ENCODE assay signal across 8 mouse cellular contexts in genomic region chr9:108093586-108093985, GRCm38 (mm10). TPM values are rescaled to one million over a fixed set of nuclear protein-coding genes. Genes with fewer than 3 reads are reported as not detected.
A peak's percentile ranks its signal among the peaks of the same experiment; 100 is the strongest.
DNase-seq lines count a peak whose midpoint lies in the region; ATAC-seq and TF ChIP-seq lines count a peak whose summit lies in the region.

No protein-coding gene starts in this region.

- H3K4me3 ChIP-seq in heart, embryonic 14.5 days (ENCODE audit: control insufficient read depth in 1 of 2, insufficient read depth in 1 of 2, low read depth in 1 of 2, low read length in 2 of 2) = peak overlapping the region; percentile 59 to 78
- H3K4me3 ChIP-seq in ES-E14 (ENCODE audit: insufficient read depth in 1 of 2, low read depth in 1 of 2, low read length in 2 of 2, poor library complexity in 1 of 2, severe bottlenecking in 1 of 2) = peak overlapping the region; percentile 76 to 99
- H3K4me3 ChIP-seq in forebrain, postnatal 0 days (ENCODE audit: low read depth, low read length) = peak overlapping the region; percentile 44
- peak overlapping the region; percentile 83 for H3K4me3 ChIP-seq in midbrain, embryonic 11.5 days (ENCODE audit: low read depth, low read length)

- peaks cover 8 to 30% of the 10 kb centered on the region in 2 experiments for H3K4me1 ChIP-seq in heart, embryonic 14.5 days (ENCODE audit: control insufficient read depth in 2 of 2, insufficient read depth in 2 of 2, low read length in 2 of 2)
- peaks cover 0 to 11% of the 10 kb centered on the region in 2 experiments; a peak in 2 of 4 replicates for H3K4me1 ChIP-seq in ES-E14 (ENCODE audit: control insufficient read depth in 2 of 2, insufficient read depth in 2 of 2, low read length in 2 of 2, poor library complexity in 1 of 2)
- H3K4me1 ChIP-seq in forebrain, postnatal 0 days (ENCODE audit: insufficient read depth) = no peaks in the 10 kb centered on the region
- H3K4me1 ChIP-seq in midbrain, embryonic 11.5 days (ENCODE audit: control insufficient read depth, insufficient read depth, low read length) = peaks cover 11% of the 10 kb centered on the region

- no peak for TF ChIP-seq CTCF in forebrain, postnatal 0 days (IDR thresholded peaks at IDR 0.05; ENCODE audit: low read depth)

- H3K9me3 ChIP-seq in heart, embryonic 14.5 days (ENCODE audit: control insufficient read depth, low read length) = no peaks in the 10 kb centered on the region
- H3K9me3 ChIP-seq in ES-E14 (ENCODE audit: control insufficient read depth, insufficient read depth, low read depth, low read length) = no peaks in the 10 kb centered on the region
- H3K9me3 ChIP-seq in forebrain, postnatal 0 days (ENCODE audit: low read length) = no peaks in the 10 kb centered on the region
- no peaks in the 10 kb centered on the region for H3K9me3 ChIP-seq in midbrain, embryonic 11.5 days (ENCODE audit: control insufficient read depth, low read length)

- DNase-seq in heart, postnatal 36 days = no peak
- no peak for DNase-seq in ES-E14 (ENCODE audit: low read depth, low spot score)
- DNase-seq in forebrain, postnatal 0 days = no peak
- DNase-seq in midbrain, embryonic 11.5 days (ENCODE audit: low spot score, missing footprints) = peak; percentile 68
- no peak for DNase-seq in ovary, adult 18-20 months (ENCODE audit: low spot score)
- DNase-seq in adrenal gland, adult 8-10 months = no peak
- DNase-seq in embryo, embryonic 11 days = no peak

- intact Hi-C loops in heart, postnatal 36 days (cut with DNase I) = no loop called here

- no peak for ATAC-seq in heart, embryonic 14.5 days (ENCODE audit: insufficient number of reproducible peaks, insufficient read depth, low FRiP score, low read depth)
- no peak for ATAC-seq in forebrain, postnatal 0 days
- no peak for ATAC-seq in midbrain, embryonic 11.5 days (ENCODE audit: low FRiP score)

- peak overlapping the region; percentile 99 for H3K4me2 ChIP-seq in heart, embryonic 14.5 days (ENCODE audit: low read length)
- peak overlapping the region; percentile 98 for H3K4me2 ChIP-seq in forebrain, postnatal 0 days (ENCODE audit: low read depth)
- H3K4me2 ChIP-seq in midbrain, embryonic 11.5 days = peak overlapping the region; percentile 89

- peaks cover 44% of the 10 kb centered on the region for H3K36me3 ChIP-seq in heart, embryonic 14.5 days (ENCODE audit: control insufficient read depth, insufficient read depth, low read length)
- H3K36me3 ChIP-seq in ES-E14 (ENCODE audit: control insufficient read depth, insufficient read depth, low read length, poor library complexity, severe bottlenecking) = peaks cover 35% of the 10 kb centered on the region
- H3K36me3 ChIP-seq in forebrain, postnatal 0 days (ENCODE audit: insufficient read depth) = peaks cover 50% of the 10 kb centered on the region
- peaks cover 21% of the 10 kb centered on the region for H3K36me3 ChIP-seq in midbrain, embryonic 11.5 days (ENCODE audit: control insufficient read depth, insufficient read depth, low read length)

- no peaks in the 10 kb centered on the region for H3K27me3 ChIP-seq in heart, embryonic 14.5 days (ENCODE audit: control insufficient read depth, insufficient read depth, low read length)
- no peaks in the 10 kb centered on the region for H3K27me3 ChIP-seq in forebrain, postnatal 0 days (ENCODE audit: insufficient read depth, low read length)
- H3K27me3 ChIP-seq in midbrain, embryonic 11.5 days (ENCODE audit: control insufficient read depth, insufficient read depth, low read length) = no peaks in the 10 kb centered on the region

- peak overlapping the region in 1 of 2 experiments; percentile 56; a peak in 1 of 4 replicates for H3K27ac ChIP-seq in heart, embryonic 14.5 days (replicated peaks in 1 of 2; ENCODE audit: control insufficient read depth in 1 of 2, insufficient read depth in 1 of 2, low read depth in 2 of 2, low read length in 2 of 2)
- H3K27ac ChIP-seq in ES-E14 (ENCODE audit: insufficient read depth, low read depth, low read length, poor library complexity, severe bottlenecking) = no peak overlapping the region
- H3K27ac ChIP-seq in forebrain, postnatal 0 days (ENCODE audit: low read depth, low read length) = no peak overlapping the region
- H3K27ac ChIP-seq in midbrain, embryonic 11.5 days (ENCODE audit: low read depth, low read length) = no peak overlapping the region

- peak overlapping the region; percentile 79 for H3K9ac ChIP-seq in heart, embryonic 14.5 days (ENCODE audit: low read length)
- peak overlapping the region; percentile 80 for H3K9ac ChIP-seq in ES-E14 (ENCODE audit: insufficient read depth, low read depth, low read length, poor library complexity, severe bottlenecking)
- H3K9ac ChIP-seq in forebrain, postnatal 0 days = peak overlapping the region; percentile 67; the same call in 1 of the 2 replicates
- H3K9ac ChIP-seq in midbrain, embryonic 11.5 days (ENCODE audit: low read length) = peak overlapping the region; percentile 78

- 58% methylated on average over 10 of the region's 10 CpGs for WGBS in heart, embryonic 14.5 days
- WGBS in forebrain, postnatal 0 days = 68% methylated on average over 10 of the region's 10 CpGs
- WGBS in midbrain, embryonic 11.5 days = 78% methylated on average over 10 of the region's 10 CpGs

- in situ Hi-C loops in ES-E14 (cut with MboI; ENCODE audit: low sequenced_read_pairs in 2 of 2, unreplicated experiment in 2 of 2) = no loop called here

TF ChIP-seq in ES-E14, 5 proteins besides CTCF, POLR2A, EP300 and RAD21:
- TF ChIP-seq ZNF384 (IDR thresholded peaks at IDR 0.05; ENCODE audit: low read depth, low read length) (no peak), HCFC1 (IDR thresholded peaks at IDR 0.05; ENCODE audit: borderline replicate concordance, insufficient read depth, low read length) (no peak), ZC3H11A (IDR thresholded peaks at IDR 0.05; ENCODE audit: borderline replicate concordance, low read depth, low read length) (no peak)
TF ChIP-seq in ES-E14: peak in this region for 0.

RNA-seq across cellular contexts. Expression of gene Apeh, which starts 0.8 kb away (rescaled TPM):
- 48.7 and 50.8 TPM in 2 replicates for polyA plus RNA-seq in heart, embryonic 14.5 days (2014; fragmentation: Nextera tagmentation; extraction: Ambion mirVana)
- 10 to 100 TPM; 38.6 to 50.2 TPM for total RNA-seq in heart, postnatal 36 days (2021)
- total RNA-seq in ES-E14 (2012; rRNA removed) = 37.3 and 56.1 TPM in 2 replicates
- 24.5 and 27.9 TPM in 2 replicates for total RNA-seq in forebrain, postnatal 0 days (2014; rRNA removed)
- polyA plus RNA-seq in forebrain, postnatal 0 days (2015; fragmentation: Nextera tagmentation; extraction: Ambion mirVana) = 28.2 and 30.0 TPM in 2 replicates
- polyA plus RNA-seq in midbrain, embryonic 11.5 days (2014; fragmentation: Nextera tagmentation; extraction: Ambion mirVana) = 53.0 and 67.3 TPM in 2 replicates
- 100 to 1,000 TPM; 104 to 125 (median 109) TPM for total RNA-seq in adrenal gland, adult 8-10 months (2022)

RNA-seq across cellular contexts. Expression of gene Rnf123, which starts 10.4 kb away (rescaled TPM):
- 37.2 and 37.9 TPM in 2 replicates for polyA plus RNA-seq in heart, embryonic 14.5 days (2014; fragmentation: Nextera tagmentation; extraction: Ambion mirVana)
- 10 to 100 TPM; 94.2 to 97.4 TPM for total RNA-seq in heart, postnatal 36 days (2021)
- 14.5 and 28.1 TPM in 2 replicates for total RNA-seq in ES-E14 (2012; rRNA removed)
- 32.0 and 35.8 TPM in 2 replicates for total RNA-seq in forebrain, postnatal 0 days (2014; rRNA removed)
- polyA plus RNA-seq in forebrain, postnatal 0 days (2015; fragmentation: Nextera tagmentation; extraction: Ambion mirVana) = 25.4 and 37.0 TPM in 2 replicates
- 27.2 and 29.2 TPM in 2 replicates for polyA plus RNA-seq in midbrain, embryonic 11.5 days (2014; fragmentation: Nextera tagmentation; extraction: Ambion mirVana)
- 100 to 1,000 TPM in 1 of 4 experiments, 10 to 100 TPM in 3; 68.2 to 108 (median 86.5) TPM for total RNA-seq in adrenal gland, adult 8-10 months (2022)

RNA-seq across cellular contexts. Expression of gene Mst1, which starts 13.3 kb away (rescaled TPM):
- polyA plus RNA-seq in heart, embryonic 14.5 days (2014; fragmentation: Nextera tagmentation; extraction: Ambion mirVana) = not detected in 2 replicates
- total RNA-seq in heart, postnatal 36 days (2021) = not detected
- 2.9 and 3.6 TPM in 2 replicates for total RNA-seq in ES-E14 (2012; rRNA removed)
- 0.10 TPM in 1 of 2 replicates, not detected in the other for total RNA-seq in forebrain, postnatal 0 days (2014; rRNA removed)
- polyA plus RNA-seq in forebrain, postnatal 0 days (2015; fragmentation: Nextera tagmentation; extraction: Ambion mirVana) = not detected in 2 replicates
- 0.47 and 0.78 TPM in 2 replicates for polyA plus RNA-seq in midbrain, embryonic 11.5 days (2014; fragmentation: Nextera tagmentation; extraction: Ambion mirVana)
- under 1 TPM in 1 of 4 experiments, not detected in 3; 0.10 TPM for total RNA-seq in adrenal gland, adult 8-10 months (2022)

RNA-seq across cellular contexts. Expression of gene Amigo3, which starts 40.6 kb away (rescaled TPM):
- 2.0 and 2.1 TPM in 2 replicates for polyA plus RNA-seq in heart, embryonic 14.5 days (2014; fragmentation: Nextera tagmentation; extraction: Ambion mirVana)
- 1 to 10 TPM; 1.1 to 1.4 TPM for total RNA-seq in heart, postnatal 36 days (2021)
- total RNA-seq in ES-E14 (2012; rRNA removed) = 2.7 and 3.8 TPM in 2 replicates
- 2.9 and 3.4 TPM in 2 replicates for total RNA-seq in forebrain, postnatal 0 days (2014; rRNA removed)
- polyA plus RNA-seq in forebrain, postnatal 0 days (2015; fragmentation: Nextera tagmentation; extraction: Ambion mirVana) = 1.4 and 1.5 TPM in 2 replicates
- polyA plus RNA-seq in midbrain, embryonic 11.5 days (2014; fragmentation: Nextera tagmentation; extraction: Ambion mirVana) = 1.5 and 2.0 TPM in 2 replicates
- total RNA-seq in adrenal gland, adult 8-10 months (2022) = 1 to 10 TPM; 2.4 to 6.6 (median 4.1) TPM

RNA-seq across cellular contexts. Expression of gene Gmppb, which starts 44.5 kb away (rescaled TPM):
- 17.4 and 18.8 TPM in 2 replicates for polyA plus RNA-seq in heart, embryonic 14.5 days (2014; fragmentation: Nextera tagmentation; extraction: Ambion mirVana)
- total RNA-seq in heart, postnatal 36 days (2021) = 10 to 100 TPM in 1 of 2 experiments, 1 to 10 TPM in 1; 8.4 to 10.4 TPM
- total RNA-seq in ES-E14 (2012; rRNA removed) = 22.9 and 28.3 TPM in 2 replicates
- 17.5 and 18.6 TPM in 2 replicates for total RNA-seq in forebrain, postnatal 0 days (2014; rRNA removed)
- polyA plus RNA-seq in forebrain, postnatal 0 days (2015; fragmentation: Nextera tagmentation; extraction: Ambion mirVana) = 15.5 and 16.0 TPM in 2 replicates
- 18.3 and 19.2 TPM in 2 replicates for polyA plus RNA-seq in midbrain, embryonic 11.5 days (2014; fragmentation: Nextera tagmentation; extraction: Ambion mirVana)
- 10 to 100 TPM; 23.5 to 31.6 (median 28.2) TPM for total RNA-seq in adrenal gland, adult 8-10 months (2022)
